Mouse (Mus musculus): Measurements from ENCODE around the gene Disc1.

DNA sequence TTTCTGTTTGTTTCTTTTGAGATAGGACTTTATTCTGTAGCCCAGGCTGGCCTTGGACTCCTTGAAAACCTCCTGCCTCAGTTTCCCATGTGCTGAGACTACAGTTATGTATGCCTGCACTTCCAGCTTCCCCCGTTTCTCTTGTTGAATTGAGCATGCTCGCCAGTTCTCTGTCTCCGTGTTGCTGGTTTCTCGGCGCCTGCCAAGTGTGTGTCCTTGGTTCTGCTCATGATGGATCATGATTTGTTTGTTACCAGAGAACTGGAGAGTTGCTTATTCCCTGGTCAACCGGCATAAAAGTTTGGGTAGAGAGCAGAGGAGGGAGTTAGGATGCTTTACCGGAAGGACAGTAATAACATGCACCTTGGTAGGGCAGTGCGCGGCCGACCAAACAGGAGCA is 20.1 kb downstream of the Disc1 start:
- TF ChIP-seq CTCF (IDR thresholded peaks at IDR 0.05; ENCODE audit: low read depth) (no peak), EP300 (IDR thresholded peaks at IDR 0.05; ENCODE audit: low read depth) (no peak)
